Mouse (Mus musculus) right cerebral cortex, adult 2 months (tissue): Measurements from ENCODE around the gene Adora1.
A peak's percentile ranks its signal among the peaks of the same experiment; 100 is the strongest.
"Not testable (repeated sequence)": the region's sequence is repeated elsewhere in the genome, so short reads cannot be mapped to it uniquely, and the experiment has no call there.

Experiments used
- DNase-seq, 2 experiments: peaks; one replicate each; pipeline ENCODE4 v3.0.0; 2021 to 2022; ENCODE audit warnings: low spot score in 2 of 2

The Adora1 gene

GRCm38 (mm10) chr1:134235391-134235921 is at the start of gene Adora1:
Adora1 (minus strand) TSS chr1:134235431.
- peak in 1 of 2 experiments; percentile 58 for DNase-seq

DNA sequence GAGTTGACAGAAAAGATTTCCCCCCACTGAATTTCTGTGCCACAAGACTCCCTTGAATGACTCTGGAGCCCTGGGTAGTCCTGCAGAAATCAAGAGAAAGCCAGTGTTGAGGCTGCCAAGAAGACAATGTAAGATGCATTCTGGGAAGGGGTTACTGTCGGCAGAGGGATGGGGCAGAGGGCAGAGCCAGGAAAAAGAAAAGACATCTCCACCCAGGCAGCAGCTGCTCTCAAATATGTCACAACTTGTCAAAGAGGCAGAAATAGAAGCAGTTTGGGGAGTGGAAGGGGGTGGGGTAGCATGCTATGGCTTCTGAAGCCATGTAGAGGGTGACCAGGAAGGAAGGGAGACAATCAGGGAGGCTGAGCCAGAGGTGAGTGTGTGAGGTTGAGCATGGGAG is 47.9 kb upstream of the Adora1 start:
- no peak for DNase-seq

- no peak for DNase-seq
Measured at GRCm38 (mm10) chr1:134282342-134282741, 47.1 kb upstream of the Adora1 start.

DNA sequence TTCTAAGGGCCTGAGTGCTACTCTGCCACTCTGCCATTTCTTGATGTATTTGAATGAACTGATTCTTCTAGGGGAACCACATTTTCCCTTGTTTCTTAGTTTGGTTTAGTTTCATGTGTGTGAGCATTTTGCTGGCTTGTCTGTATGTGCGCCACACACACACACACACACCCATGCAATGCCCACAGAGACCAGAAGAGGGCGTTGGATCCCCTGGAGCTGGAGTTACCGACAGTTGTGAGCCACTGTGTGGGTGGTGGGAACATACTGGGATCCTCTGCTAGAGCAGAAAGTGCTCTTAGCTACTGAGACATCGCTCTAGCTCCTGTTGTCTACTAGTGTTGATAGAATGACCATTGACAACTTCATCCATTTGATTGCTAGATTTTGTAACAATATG is 46.3 kb upstream of the Adora1 start:
- DNase-seq = no peak

- no peak for DNase-seq
Measured at GRCm38 (mm10) chr1:134280174-134280573, 44.9 kb upstream of the Adora1 start.

DNA sequence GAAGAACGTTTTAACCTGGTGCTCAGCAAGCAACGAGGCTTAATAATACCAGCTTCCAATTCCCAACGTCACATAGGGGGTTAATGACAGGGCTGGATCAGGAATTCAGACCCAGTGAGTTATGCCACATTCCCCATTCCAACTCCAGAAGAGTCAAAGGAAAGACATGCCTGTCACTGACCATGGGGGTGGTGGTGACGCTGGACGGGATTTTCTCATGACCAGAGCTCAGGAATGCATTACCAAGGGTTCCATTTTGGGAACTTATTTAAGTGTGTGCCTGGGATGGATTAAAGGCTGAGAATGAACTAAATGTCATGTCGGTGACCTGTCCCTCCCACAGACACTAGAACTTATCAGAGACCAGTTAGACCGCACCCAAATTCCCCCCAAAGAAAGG is 41.6 kb upstream of the Adora1 start:
- no peak for DNase-seq

- DNase-seq = peak in 1 of 2 experiments; percentile 47
Measured at GRCm38 (mm10) chr1:134275616-134276464, 40.6 kb upstream of the Adora1 start.

DNA sequence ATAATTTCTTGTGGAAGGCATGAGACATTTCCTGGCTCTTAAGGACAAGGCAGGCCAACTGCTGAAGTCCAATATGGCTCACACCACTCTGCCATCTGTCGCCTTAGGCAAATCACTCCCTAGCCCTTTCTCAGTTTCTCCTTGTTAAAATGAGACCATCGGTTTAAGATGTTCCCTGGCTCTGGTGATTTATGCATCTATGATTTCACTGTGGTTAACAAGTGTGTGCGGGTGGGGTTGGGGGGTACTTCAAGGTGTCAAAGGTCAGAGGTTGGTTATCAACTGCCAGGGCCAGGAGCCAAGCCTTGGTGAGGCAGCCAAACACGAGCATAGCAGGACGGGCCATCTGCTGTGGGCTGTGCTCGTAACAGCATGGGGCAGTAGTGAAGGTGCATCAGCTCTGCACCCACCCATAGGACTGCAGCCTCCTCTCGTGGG is 39.3 kb upstream of the Adora1 start:
- no peak for DNase-seq

DNA sequence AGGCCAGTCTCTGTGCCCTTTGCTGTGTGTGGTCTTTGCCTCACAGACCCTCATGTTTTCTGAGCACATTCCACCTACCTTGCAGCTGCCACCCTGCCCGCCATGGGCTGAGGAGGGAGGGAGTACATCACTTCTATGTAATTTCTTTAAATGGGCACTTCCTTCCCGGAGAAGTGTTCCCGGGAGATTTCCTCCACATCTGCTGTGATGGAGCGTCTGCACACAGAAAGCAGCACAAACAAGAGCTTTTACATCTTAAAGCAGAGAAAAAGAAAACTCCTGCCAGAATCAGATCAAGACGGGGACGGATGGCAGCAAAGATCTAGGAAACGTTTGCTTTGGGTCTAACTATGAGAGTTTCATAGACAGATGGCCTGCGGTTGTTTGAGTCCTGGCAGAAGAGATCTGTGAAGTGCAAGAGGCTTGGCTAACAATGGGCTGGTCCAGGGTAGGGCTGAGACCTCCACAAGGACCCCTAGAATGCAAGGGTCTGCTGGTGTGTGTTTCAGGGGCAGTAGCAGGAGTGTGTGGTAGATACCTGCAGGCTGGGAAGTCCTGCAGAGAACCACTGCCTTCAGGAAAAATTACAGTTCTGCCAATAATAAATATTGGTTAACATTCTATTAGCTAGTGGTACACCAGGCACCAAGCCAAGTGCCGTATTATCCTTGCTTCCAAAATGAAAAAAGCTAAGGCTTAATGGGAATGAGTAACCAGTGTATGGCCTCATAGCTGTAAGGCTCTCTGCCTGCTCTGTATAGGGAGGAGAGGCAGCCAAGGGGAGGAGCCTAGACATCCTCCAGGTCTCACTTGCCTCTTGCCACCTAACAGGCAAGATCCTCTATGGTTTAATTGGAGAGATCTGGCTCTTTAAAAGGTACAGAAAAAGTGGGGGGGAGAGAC is 38.5 kb upstream of the Adora1 start:
- DNase-seq = peak; percentile 40 to 56

DNA sequence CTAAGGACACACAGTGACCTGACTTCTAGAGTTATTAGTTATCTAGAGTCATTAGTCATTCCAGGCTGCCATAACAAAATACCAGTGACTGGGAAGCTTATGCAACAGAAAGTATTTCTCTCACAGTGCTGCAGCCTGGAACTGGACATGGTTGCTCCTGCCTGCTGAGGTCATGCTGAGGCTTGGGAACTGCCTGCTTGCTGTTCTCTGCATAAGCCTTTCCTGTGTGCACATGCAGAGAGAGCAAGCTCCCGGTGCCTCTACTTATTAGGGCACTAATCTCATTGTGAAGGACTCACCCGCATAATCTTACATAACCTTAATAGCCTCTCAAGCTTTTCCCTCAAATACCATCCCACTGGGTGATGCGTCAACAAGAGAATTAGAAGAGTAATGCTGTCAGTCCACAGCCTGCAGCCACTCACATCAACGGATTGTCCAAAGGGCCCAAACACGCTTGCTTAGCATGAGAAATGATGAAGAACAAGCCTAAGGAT is 37.6 kb upstream of the Adora1 start:
- DNase-seq = no peak

DNA sequence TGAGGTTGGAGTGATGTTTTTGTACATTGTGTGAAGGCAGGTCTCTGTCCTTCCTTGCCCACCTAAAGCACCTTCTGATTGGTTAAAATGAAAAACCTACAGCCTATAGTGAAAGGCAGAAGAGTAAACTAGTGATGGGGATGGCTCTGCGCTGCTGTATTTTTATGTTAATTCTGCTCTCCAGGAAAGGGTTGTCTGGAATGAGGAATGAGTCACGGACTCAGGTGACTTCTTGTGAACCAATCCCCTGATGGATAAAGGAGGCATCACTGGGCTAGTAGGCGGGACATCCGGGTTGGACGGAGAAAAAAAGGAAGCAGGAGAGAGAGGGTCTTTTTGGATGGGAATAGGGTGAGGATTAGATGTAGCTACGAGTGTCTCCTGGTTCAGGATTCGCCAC is 34.8 kb upstream of the Adora1 start:
- no peak for DNase-seq

GRCm38 (mm10) chr1:134265797-134266196 is 30.6 kb upstream of the Adora1 start:
- DNase-seq = no peak

GRCm38 (mm10) chr1:134264341-134264740 is 29.1 kb upstream of the Adora1 start:
- no peak for DNase-seq

DNA sequence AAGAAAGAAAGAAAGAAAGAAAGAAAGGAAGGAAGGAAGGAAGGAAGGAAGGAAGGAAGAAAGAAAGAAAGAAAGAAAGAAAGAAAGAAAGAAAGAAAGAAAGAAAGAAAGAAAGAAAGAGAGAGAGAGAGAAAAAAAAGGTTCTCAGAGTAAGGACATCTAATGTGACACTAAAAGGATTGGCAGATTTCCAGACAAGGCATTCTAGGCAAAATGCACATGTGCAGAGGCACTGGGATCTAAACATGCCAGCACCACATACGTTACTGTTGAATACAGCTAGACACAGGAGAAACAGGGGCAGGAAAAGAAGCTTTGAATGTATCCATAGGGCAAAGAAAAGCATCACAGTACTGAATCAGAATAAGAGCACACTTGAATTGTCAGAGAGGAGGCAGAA is 14.4 kb upstream of the Adora1 start:
- not testable (repeated sequence) for DNase-seq

- DNase-seq = no peak
Measured at GRCm38 (mm10) chr1:134246590-134246989, 11.4 kb upstream of the Adora1 start.

DNA sequence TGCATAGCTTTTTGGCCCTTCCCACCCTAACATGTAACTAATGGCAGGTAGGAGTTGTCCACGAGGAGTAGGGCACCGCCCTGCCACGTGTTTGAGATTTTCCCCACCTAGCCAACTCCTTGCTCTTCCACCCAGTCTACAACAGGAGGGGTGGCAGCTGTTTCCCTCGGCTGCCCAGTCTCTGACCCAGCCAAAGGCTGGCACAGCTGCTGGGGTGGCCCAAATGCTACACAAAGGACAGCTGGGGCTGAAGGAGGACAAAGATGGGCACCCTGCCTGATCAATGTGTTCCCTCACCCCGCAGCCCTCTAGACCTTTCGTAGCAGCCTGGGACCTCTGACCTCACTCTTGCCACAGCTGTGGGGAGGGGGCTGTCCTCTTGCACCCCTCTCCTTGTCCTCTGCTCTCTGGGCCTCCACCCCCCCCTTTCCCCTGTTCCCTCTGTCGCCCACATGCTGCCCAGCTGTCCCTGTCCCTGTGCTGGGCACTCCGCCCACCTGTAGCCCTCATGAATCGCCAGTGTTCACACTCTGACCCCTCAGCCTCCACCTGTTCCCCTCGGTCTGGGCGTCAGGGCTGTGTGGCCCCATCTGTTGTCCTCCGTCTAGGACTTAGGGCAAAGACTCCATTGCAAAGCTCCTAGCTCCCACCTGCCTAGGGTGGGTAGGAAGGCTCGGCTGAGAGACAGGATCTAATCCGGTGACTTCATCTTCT is 9.9 kb upstream of the Adora1 start:
- no peak for DNase-seq

DNA sequence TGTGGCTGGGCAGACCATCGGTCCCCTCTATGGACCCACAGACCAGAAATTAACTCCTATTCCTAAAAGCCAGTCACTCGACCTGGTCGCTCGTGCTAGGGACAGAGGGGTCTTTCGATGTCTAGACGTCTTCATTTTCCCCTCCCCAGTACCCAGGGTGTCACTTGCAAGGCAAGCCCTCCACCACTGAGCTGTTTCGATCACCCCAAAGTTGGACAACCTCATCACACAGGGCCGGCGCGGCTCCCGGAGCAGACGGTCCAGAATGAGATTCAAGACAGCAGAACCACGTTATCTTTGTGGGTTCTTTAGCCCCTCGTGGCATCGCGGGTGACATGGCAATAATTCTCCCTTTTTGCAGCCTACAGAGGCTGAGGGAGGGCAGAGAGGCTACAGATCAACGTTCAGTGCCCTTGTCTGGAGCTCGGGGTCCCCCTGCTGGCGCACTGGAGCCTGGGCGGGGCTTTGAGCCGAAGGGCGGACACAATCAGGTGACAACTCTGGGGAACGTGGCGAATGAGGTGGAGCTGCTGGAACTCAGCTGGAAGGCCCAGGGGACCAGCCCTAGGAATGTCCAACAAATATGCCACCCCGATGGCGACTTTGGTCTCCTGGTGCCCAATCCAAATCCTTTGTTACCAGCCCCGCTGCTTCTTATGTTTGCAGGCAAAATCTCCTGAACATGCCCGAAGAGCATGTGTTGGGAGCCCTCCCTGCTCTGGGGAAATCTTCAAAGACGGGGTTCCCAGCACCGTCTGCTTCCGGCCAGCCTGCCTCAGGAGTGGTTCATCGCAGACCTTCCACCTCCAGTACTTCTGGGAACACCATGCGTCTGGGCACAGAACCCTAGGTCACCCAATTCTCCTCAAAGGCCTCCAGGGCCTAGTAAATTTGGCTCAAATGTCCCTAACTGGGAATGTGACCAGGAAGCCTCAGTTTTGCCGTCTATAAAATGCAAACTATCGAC is 9.0 kb upstream of the Adora1 start:
- DNase-seq = peak; percentile 93

GRCm38 (mm10) chr1:134243505-134243904 is 8.3 kb upstream of the Adora1 start:
- DNase-seq = no peak

GRCm38 (mm10) chr1:134242286-134242685 is 7.1 kb upstream of the Adora1 start:
- DNase-seq = no peak

- no peak for DNase-seq
Measured at GRCm38 (mm10) chr1:134241298-134241697, 6.1 kb upstream of the Adora1 start.
